Mouse (Mus musculus) MEL (cell line): ENCODE results near the gene Zhx3.

Experiments used
- CTCF ChIP-seq, 3 experiments: IDR thresholded peaks in 2 of 3; conservative IDR thresholded peaks in 1 of 3; 2 replicates each; pipeline ENCODE4 v1.5.1; 2011 to 2012; ENCODE audit warnings: low read length in 3 of 3, low read depth in 2 of 3, mild to moderate bottlenecking in 2 of 3, improper control_type of control experiment in 1 of 3, inconsistent platforms in 1 of 3, mixed read lengths in 1 of 3, moderate library complexity in 1 of 3; ENCODE audit not compliant: control insufficient read depth in 1 of 3, insufficient read depth in 1 of 3, poor library complexity in 1 of 3, severe bottlenecking in 1 of 3
- E2F4 ChIP-seq: IDR thresholded peaks from 2 replicates; pipeline ENCODE4 v1.6.1; 2011; ENCODE audit warnings: low read depth, low read length, improper control_type of control experiment, borderline replicate concordance
- EP300 ChIP-seq, 2 experiments: IDR thresholded peaks; 2 replicates each; pipeline ENCODE4 v1.6.1; 2011; ENCODE audit warnings: improper control_type of control experiment in 2 of 2, low read length in 2 of 2, low read depth in 1 of 2, mild to moderate bottlenecking in 1 of 2
- GATA1 ChIP-seq: IDR thresholded peaks from 2 replicates; pipeline ENCODE4 v1.6.1; 2011; ENCODE audit warnings: low read depth, low read length, improper control_type of control experiment
- MAX ChIP-seq: IDR thresholded peaks from 2 replicates; pipeline ENCODE4 v1.6.1; 2011; ENCODE audit warnings: low read length, improper control_type of control experiment
- POLR2A ChIP-seq, 2 experiments: IDR thresholded peaks; 2 replicates each; pipeline ENCODE4 v1.6.1; 2011 to 2012; ENCODE audit warnings: low read length in 2 of 2, mild to moderate bottlenecking in 2 of 2, control low read depth in 1 of 2, improper control_type of control experiment in 1 of 2, low read depth in 1 of 2, moderate library complexity in 1 of 2; ENCODE audit not compliant: control insufficient read depth in 1 of 2, insufficient read depth in 1 of 2, poor library complexity in 1 of 2
- TAL1 ChIP-seq: IDR thresholded peaks from 2 replicates; pipeline ENCODE4 v1.6.1; 2012; ENCODE audit warnings: mild to moderate bottlenecking, inconsistent platforms, low read length, moderate library complexity, mixed read lengths

DNA sequence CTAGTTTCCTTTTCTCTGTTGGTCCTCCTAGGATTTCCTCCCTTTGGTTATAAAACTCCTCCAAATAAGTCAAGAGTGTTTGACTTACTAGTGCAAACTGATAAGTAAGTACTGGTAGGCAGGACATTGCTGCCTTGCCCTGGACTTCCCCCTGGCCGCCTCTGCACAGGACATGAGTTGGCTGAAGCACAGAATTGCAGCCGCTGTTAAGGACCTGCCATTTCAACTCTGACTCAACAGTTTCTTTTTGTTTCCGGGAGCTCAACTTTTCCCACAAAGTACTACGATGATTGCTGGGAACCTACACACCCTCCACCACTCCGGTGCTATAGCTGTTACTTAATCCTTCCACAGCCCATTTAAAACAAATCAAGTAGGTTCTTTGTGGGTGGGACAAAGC lies 172.5 kb downstream of the Zhx3 start:
- TF ChIP-seq EP300 (IDR thresholded peaks at IDR 0.05; ENCODE audit: low read depth in 1 of 2, low read length in 2 of 2) (no peak), CTCF (IDR thresholded peaks at IDR 0.05 in 2 of 3, conservative IDR thresholded peaks at IDR 0.05 in 1 of 3; ENCODE audit: control insufficient read depth in 1 of 3, insufficient read depth in 1 of 3, low read depth in 2 of 3, low read length in 3 of 3, poor library complexity in 1 of 3, severe bottlenecking in 1 of 3) (no peak), MAX (no peak), POLR2A (IDR thresholded peaks at IDR 0.05; ENCODE audit: control insufficient read depth in 1 of 2, insufficient read depth in 1 of 2, low read depth in 1 of 2, low read length in 2 of 2, poor library complexity in 1 of 2) (no peak), GATA1 (no peak), TAL1 (no peak), E2F4 (no peak)
